Mouse (Mus musculus) G1E (cell line): ENCODE measurements around the gene Usb1. TPM values are rescaled to one million over a fixed set of nuclear protein-coding genes. Genes with fewer than 3 reads are reported as not detected.

Experiments
- ATAC-seq: 2 replicates; pipeline ENCODE4 v1.8.0; 2016; ENCODE audit warnings: mild to moderate bottlenecking; ENCODE audit not compliant: insufficient number of reproducible peaks, poor library complexity, low FRiP score, severe bottlenecking; ENCODE audit errors: extremely low read depth
- DNase-seq: peaks from one replicate; pipeline ENCODE4 v3.0.0; 2012; ENCODE audit warnings: low spot score
- H3K27me3 ChIP-seq: 2 replicates; pipeline ENCODE4 v1.6.1; 2012; ENCODE audit warnings: mild to moderate bottlenecking, low read length, inconsistent platforms; ENCODE audit not compliant: insufficient read depth
- H3K36me3 ChIP-seq: replicated peaks from 2 replicates; pipeline ENCODE3; 2012; ENCODE audit warnings: mild to moderate bottlenecking, inconsistent platforms
- H3K4me1 ChIP-seq: 2 replicates; pipeline ENCODE4 v1.6.1; 2012; ENCODE audit warnings: low read depth, low read length, inconsistent platforms, mixed read lengths; ENCODE audit not compliant: insufficient read depth
- H3K4me3 ChIP-seq: 2 replicates; pipeline ENCODE4 v1.5.1; 2012; ENCODE audit warnings: low read depth, mild to moderate bottlenecking, inconsistent platforms, low read length, moderate library complexity, mixed read lengths
- H3K9me3 ChIP-seq: replicated peaks from 2 replicates; pipeline ENCODE4 v1.6.1; 2012; ENCODE audit warnings: inconsistent platforms
- CTCF ChIP-seq: IDR thresholded peaks from 2 replicates; pipeline ENCODE4 v1.5.1; 2012; ENCODE audit warnings: low read depth, low read length, inconsistent platforms, mixed read lengths
- GATA1 ChIP-seq: IDR thresholded peaks from 2 replicates; pipeline ENCODE4 v1.6.1; 2012; ENCODE audit warnings: borderline replicate concordance, low read length, inconsistent platforms, mixed read lengths
- GATA2 ChIP-seq: IDR thresholded peaks from 2 replicates; pipeline ENCODE4 v1.6.1; 2012; ENCODE audit warnings: low read depth, low read length, inconsistent platforms, borderline replicate concordance
- POLR2AphosphoS5 ChIP-seq: IDR thresholded peaks from 2 replicates; pipeline ENCODE4 v1.6.1; 2012; ENCODE audit warnings: low read depth, low read length, inconsistent platforms; ENCODE audit not compliant: insufficient replicate concordance
- TAL1 ChIP-seq: conservative IDR thresholded peaks from 2 replicates; pipeline ENCODE4 v1.6.1; 2012; ENCODE audit warnings: low read depth, low read length, inconsistent platforms, mixed read lengths
- polyA plus RNA-seq: library from polyadenylated mRNA; stranded (reverse); fragments of >175 nt; gene quantifications from 2 replicates; pipeline ENCODE4 v1.2.3, GENCODE M21; 2012
- total RNA-seq, 2 experiments: library from RNA; stranded (forward) in 1 of 2; stranded (reverse) in 1 of 2; fragments of 200-1000 nt in 1 of 2; fragments of >200 nt in 1 of 2; fragmentation: Nextera tagmentation in 1 of 2; gene quantifications; 2 replicates each; pipeline ENCODE4 v1.2.3; 2014 to 2017

Gene Usb1
- total and polyA plus RNA-seq, 3 experiments, result 28.0 to 60.0 (median 40.6) TPM

GRCm38 (mm10) chr8:95306431-95306830, 25.7 kb upstream of the Usb1 start, which contains the start of gene Cngb1:
Gene Cngb1 (minus strand): TSS chr8:95306585.
- ATAC-seq, result no peak
- no peaks in the 10 kb centered on the region for H3K36me3 ChIP-seq

GRCm38 (mm10) chr8:95310342-95310970, 21.6 kb upstream of the Usb1 start, which contains the start of gene Tepp:
Gene Tepp (plus strand): TSS chr8:95310566.
- DNase-seq, result no peak

More at GRCm38 (mm10) chr8:95306431-95306830, 25.7 kb upstream of the Usb1 start, which contains the start of gene Cngb1:
- Histone ChIP-seq H3K9me3 (no peaks in the 10 kb centered on the region), H3K27me3 (peaks cover 29% of the 10 kb centered on the region; the same call in 1 of the 2 replicates), H3K4me1 (no peaks in the 10 kb centered on the region), H3K4me3 (no peak within 1 kb of the TSS)
- TF ChIP-seq GATA1 (no peak), TAL1 (no peak), GATA2 (no peak), CTCF (no peak), POLR2AphosphoS5 (no peak)
- DNase-seq, result no peak

GRCm38 (mm10) chr8:95312836-95313235, 19.2 kb upstream of the Usb1 start:
- no peaks in the 10 kb centered on the region for H3K9me3 ChIP-seq
- H3K4me1 ChIP-seq, result no peaks in the 10 kb centered on the region
- ATAC-seq (no peak), DNase-seq (no peak)
- TF ChIP-seq GATA2, result no peak
- no peak for TF ChIP-seq GATA1
- no peak for TF ChIP-seq CTCF
- TF ChIP-seq POLR2AphosphoS5, result no peak
- TF ChIP-seq TAL1, result no peak
- no peaks in the 10 kb centered on the region for H3K36me3 ChIP-seq
- H3K4me3 ChIP-seq, result no peak overlapping the region
- peaks cover 21% of the 10 kb centered on the region; the same call in 1 of the 2 replicates for H3K27me3 ChIP-seq

More at GRCm38 (mm10) chr8:95310342-95310970, 21.6 kb upstream of the Usb1 start, which contains the start of gene Tepp:
- ATAC-seq, result no peak
- TF ChIP-seq POLR2AphosphoS5, result no peak
- no peak for TF ChIP-seq GATA1
- TF ChIP-seq GATA2, result no peak
- no peak for TF ChIP-seq CTCF
- TF ChIP-seq TAL1, result no peak
- Histone ChIP-seq H3K4me3 (no peak within 1 kb of the TSS), H3K9me3 (no peaks in the 10 kb centered on the region), H3K4me1 (no peaks in the 10 kb centered on the region), H3K36me3 (no peaks in the 10 kb centered on the region), H3K27me3 (peaks cover 26% of the 10 kb centered on the region; the same call in 1 of the 2 replicates)

- DNase-seq (no peak), ATAC-seq (no peak)
- Histone ChIP-seq H3K27me3 (peaks cover 27% of the 10 kb centered on the region; the same call in 1 of the 2 replicates), H3K4me3 (no peak overlapping the region), H3K9me3 (no peaks in the 10 kb centered on the region), H3K36me3 (no peaks in the 10 kb centered on the region), H3K4me1 (no peaks in the 10 kb centered on the region)
- TF ChIP-seq POLR2AphosphoS5, result no peak
- no peak for TF ChIP-seq GATA2
- no peak for TF ChIP-seq GATA1
- TF ChIP-seq CTCF, result no peak
- TF ChIP-seq TAL1, result no peak
These were observed 18.2 kb upstream of the Usb1 start for GRCm38 (mm10) chr8:95313857-95314256.

- no peak for ATAC-seq
- TF ChIP-seq GATA2 (no peak), POLR2AphosphoS5 (no peak), TAL1 (no peak)
- Histone ChIP-seq H3K4me3 (no peak overlapping the region), H3K9me3 (no peaks in the 10 kb centered on the region), H3K27me3 (peaks cover 22% of the 10 kb centered on the region), H3K36me3 (no peaks in the 10 kb centered on the region), H3K4me1 (no peaks in the 10 kb centered on the region)
- DNase-seq, result no peak
These were observed 17.4 kb upstream of the Usb1 start for GRCm38 (mm10) chr8:95314707-95315106.

- Histone ChIP-seq H3K4me1 (peaks cover 1% of the 10 kb centered on the region; the same call in 1 of the 2 replicates), H3K4me3 (no peak overlapping the region), H3K36me3 (no peaks in the 10 kb centered on the region), H3K9me3 (no peaks in the 10 kb centered on the region), H3K27me3 (peaks cover 28% of the 10 kb centered on the region)
- no peak for DNase-seq
- ATAC-seq, result no peak
- TF ChIP-seq GATA1 (no peak), POLR2AphosphoS5 (no peak), TAL1 (no peak), CTCF (no peak), GATA2 (no peak)
These were observed 16.7 kb upstream of the Usb1 start for GRCm38 (mm10) chr8:95315350-95315749.
